Mouse (Mus musculus) lung, adult 2 months (tissue): ENCODE results near the gene Efna2. TPM values are rescaled to one million over a fixed set of nuclear protein-coding genes. Genes with fewer than 3 reads are reported as not detected.

Experiments used
- DNase-seq: peaks from one replicate; pipeline ENCODE4 v3.0.0; 2022
- H3K4me1 ChIP-seq: fragments of 200-500 bp; 2 replicates; pipeline ENCODE4 v1.6.1; 2011; ENCODE audit warnings: low read length; ENCODE audit not compliant: control insufficient read depth, insufficient read depth
- H3K4me3 ChIP-seq: fragments of 200-500 bp; replicated peaks from 2 replicates; pipeline ENCODE3; 2011; ENCODE audit warnings: low read depth, mild to moderate bottlenecking, control low read depth, low read length; ENCODE audit errors: extremely low read depth
- CTCF ChIP-seq: fragments of 200-500 bp; IDR thresholded peaks from 2 replicates; pipeline ENCODE4 v1.5.1; 2011; ENCODE audit warnings: mild to moderate bottlenecking, low read length, control low read depth; ENCODE audit not compliant: insufficient read depth
- POLR2A ChIP-seq: fragments of 200-500 bp; IDR thresholded peaks from 2 replicates; pipeline ENCODE4 v1.6.1; 2011; ENCODE audit warnings: low read depth, mild to moderate bottlenecking, control low read depth, low read length, borderline replicate concordance; ENCODE audit errors: extremely low read depth
- WGBS: fragments of 180-500 bp; shearing (Covaris S2); methylation state at CpG from one replicate; pipeline ENCODE4 v1.1.7; 2018; 5-methylcytosine and 5-hydroxymethylcytosine counted together
- polyA plus RNA-seq: library from polyadenylated mRNA; depleted of rRNA; stranded (reverse); fragments of >200 nt; gene quantifications from 2 replicates; pipeline ENCODE4 v1.2.3, GENCODE M21; 2012; rRNA removed

The Efna2 gene
- polyA plus RNA-seq, 1 experiment = 3.6 TPM

GRCm38 (mm10) chr10:80226071-80226415, 46.8 kb downstream of the Efna2 start:
- DNase-seq = no peak
- TF ChIP-seq CTCF (no peak), POLR2A (peak; percentile 76; the same call in 1 of the 2 replicates)
- Histone ChIP-seq H3K4me3 (peak overlapping the region; percentile 54), H3K4me1 (peaks cover 12% of the 10 kb centered on the region)
- under 1% methylated on average over 14 of the region's 14 CpGs for WGBS

DNA sequence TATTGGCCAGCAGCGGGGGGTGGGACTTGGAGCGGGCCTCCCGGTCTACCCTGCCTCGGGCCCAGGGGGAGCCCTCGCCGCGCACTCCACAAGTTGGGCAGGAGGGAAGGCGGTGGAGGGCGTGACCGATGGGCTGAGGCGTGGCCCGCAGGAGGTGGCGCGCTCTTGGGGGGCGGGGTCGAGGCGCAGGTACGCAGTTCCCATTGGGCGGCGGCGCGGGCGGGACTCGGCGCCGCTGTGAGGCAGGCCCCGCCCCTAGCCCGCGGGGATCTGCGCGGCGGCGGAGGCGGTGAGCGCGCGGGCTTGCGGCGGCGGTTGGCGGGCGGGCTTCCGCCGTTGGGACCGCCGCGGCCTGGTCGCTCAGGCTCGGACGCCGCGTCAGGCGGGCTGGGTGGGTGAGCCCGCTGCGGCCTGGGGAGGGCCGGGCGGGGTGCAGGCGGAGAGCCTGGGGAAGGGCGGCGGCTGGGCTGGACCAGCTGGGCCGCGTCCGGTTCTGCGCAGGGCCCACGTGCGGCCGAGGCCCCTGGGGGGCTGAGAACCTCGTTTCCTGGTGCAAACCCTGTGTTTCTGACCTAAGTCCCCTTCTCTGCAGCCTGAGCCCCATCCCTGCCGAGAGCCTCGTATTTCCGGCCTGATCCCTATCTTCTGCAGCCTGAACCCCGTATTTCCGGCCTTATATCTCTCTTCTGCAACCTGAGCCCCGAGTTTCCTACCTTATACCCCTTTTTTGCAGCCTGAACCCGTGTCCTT, 47.3 kb downstream of the Efna2 start, which contains the start of gene Mum1:
Gene Mum1, plus strand, starts transcription at position 19 of the 750 bp plus-strand sequence.
- DNase-seq = peak; percentile 98
- TF ChIP-seq POLR2A = 0 out of 2 replicates have a peak, but pooled peaks have one; percentile 2
- TF ChIP-seq CTCF = no peak
- Histone ChIP-seq H3K4me3 (peak within 1 kb of the TSS; percentile 84), H3K4me1 (peaks cover 12% of the 10 kb centered on the region)
- 0% methylated on average over 69 of the region's 75 CpGs for WGBS

DNA sequence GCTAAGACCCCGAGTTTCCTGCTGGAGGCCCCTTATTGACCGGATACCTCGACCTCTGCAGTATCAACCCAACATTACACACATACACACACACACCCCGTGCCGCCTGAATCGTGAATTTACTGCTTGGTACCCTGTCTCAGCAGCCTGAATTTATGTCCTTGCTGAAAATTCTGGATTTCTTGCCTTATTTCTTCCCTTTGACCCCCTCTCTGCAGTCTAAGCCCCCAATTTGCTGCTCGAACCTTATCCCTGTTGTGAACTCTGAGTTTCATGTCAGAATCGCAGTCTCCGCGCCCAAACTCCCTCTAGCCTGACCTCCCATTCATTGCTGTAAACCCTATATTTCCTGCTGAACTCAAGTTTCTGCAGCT, 47.9 kb downstream of the Efna2 start:
- TF ChIP-seq CTCF (no peak), POLR2A (no peak)
- WGBS = 6% methylated on average over 10 of the region's 10 CpGs
- peaks cover 12% of the 10 kb centered on the region for H3K4me1 ChIP-seq
- DNase-seq = no peak
- peak overlapping the region; percentile 84 for H3K4me3 ChIP-seq

- Histone ChIP-seq H3K4me1 (peaks cover 12% of the 10 kb centered on the region), H3K4me3 (no peak overlapping the region)
- WGBS = 46% methylated on average over 15 of the region's 15 CpGs
- TF ChIP-seq POLR2A = no peak
- no peak for TF ChIP-seq CTCF
- DNase-seq = no peak
These were observed 48.8 kb downstream of the Efna2 start for GRCm38 (mm10) chr10:80227877-80228775.

DNA sequence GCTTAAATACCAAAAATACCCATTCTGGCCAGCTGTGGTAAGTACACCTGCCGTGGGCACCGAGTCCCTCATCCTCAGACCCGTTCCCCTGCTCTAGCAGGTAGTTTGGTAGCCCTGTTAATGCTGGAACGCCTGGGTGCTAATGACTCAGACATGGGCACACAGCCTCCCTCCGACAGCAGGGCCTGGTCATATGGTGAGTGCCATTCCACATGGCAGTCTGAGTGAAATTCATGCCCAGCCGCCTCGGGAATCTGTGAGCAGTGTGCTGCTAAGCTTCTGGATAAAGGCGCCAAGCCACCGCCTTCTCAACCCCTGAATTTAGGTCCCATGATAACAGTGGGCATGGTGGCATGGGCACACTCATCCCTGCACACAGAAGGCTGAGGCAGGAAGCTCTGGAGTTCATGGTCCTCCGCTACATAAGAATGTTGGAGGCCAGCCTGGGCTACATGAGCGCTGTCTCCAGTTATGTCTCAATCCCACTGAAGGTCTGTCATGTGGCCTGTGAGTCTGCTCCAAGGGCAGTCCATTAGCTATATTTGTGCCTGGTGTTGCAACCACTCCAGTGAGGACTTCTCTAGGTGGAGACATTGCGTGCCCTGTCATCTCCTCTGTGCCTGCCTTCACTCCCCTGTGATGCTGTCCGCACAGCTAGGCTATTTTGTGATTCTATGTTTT, 57.0 kb downstream of the Efna2 start:
- 94% methylated on average over 13 of the region's 13 CpGs for WGBS
- no peaks in the 10 kb centered on the region for H3K4me1 ChIP-seq
- TF ChIP-seq POLR2A (no peak), CTCF (no peak)
- no peak overlapping the region for H3K4me3 ChIP-seq
- DNase-seq = no peak

DNA sequence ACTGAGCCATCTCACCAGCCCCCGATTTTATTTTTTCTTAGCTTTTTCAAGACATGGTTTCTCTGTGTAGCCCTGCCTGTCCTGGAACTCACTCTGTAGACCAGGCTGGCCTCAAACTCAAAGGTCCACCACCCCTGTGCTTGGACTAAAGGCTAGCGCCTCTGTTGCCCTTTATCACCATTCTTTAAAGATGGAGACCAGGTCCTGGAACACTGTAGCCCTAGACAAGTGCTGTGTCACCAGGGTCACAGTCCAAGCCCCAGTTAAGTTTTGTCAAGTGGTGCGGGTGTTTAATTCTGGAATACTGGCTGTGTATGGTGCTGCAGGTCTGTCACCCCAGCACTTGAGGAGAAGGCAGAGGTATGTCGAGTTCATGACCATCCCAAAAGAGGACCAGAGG, 57.7 kb downstream of the Efna2 start:
- no peak for TF ChIP-seq CTCF
- TF ChIP-seq POLR2A = no peak
- Histone ChIP-seq H3K4me3 (no peak overlapping the region), H3K4me1 (no peaks in the 10 kb centered on the region)
- 92% methylated on average over 4 of the region's 4 CpGs for WGBS
- DNase-seq = no peak

DNA sequence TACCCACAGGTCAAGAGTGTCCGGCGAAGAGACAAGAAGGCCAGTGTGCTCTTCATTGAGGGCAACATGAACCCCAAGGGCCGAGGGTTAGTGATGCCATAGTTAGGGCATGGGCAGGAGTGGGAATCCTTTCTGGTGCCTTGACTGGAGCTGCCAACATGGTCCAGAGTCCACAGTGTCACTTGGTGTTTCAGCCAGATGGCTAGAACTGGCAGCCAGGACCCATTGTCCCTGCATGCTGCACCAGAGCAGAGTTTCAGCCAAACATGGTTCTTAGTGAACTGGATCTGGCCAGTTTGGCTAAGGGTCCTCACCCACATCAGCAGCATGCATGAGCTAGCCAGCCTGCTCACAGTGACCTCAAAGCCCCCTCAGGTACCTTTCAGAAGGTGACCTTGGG, 59.0 kb downstream of the Efna2 start:
- H3K4me1 ChIP-seq = no peaks in the 10 kb centered on the region
- WGBS = 97% methylated on average over 3 of the region's 3 CpGs
- DNase-seq = no peak
- H3K4me3 ChIP-seq = no peak overlapping the region
- TF ChIP-seq POLR2A (no peak), CTCF (no peak)

Other genes with a start within 250 kb of the Efna2 start
- 33.5 and 35.5 TPM in 2 replicates for gene Wdr18, start 219.3 kb upstream of the Efna2 start, polyA plus RNA-seq
- gene Grin3b, start 208.8 kb upstream of the Efna2 start, polyA plus RNA-seq = 0.33 TPM in 1 of 2 replicates, not detected in the other
- gene Tmem259, start 195.2 kb upstream of the Efna2 start, polyA plus RNA-seq = 294 and 318 TPM in 2 replicates
- 387 and 395 TPM in 2 replicates for gene Cnn2, start 190.9 kb upstream of the Efna2 start, polyA plus RNA-seq
- gene Abca7, start 183.0 kb upstream of the Efna2 start, polyA plus RNA-seq = 31.4 and 38.2 TPM in 2 replicates
- gene Arhgap45, start 162.8 kb upstream of the Efna2 start, polyA plus RNA-seq = 102 and 103 TPM in 2 replicates
- 199 and 208 TPM in 2 replicates for gene Polr2e, start 139.7 kb upstream of the Efna2 start, polyA plus RNA-seq
- 581 and 623 TPM in 2 replicates for gene Gpx4, start 132.3 kb upstream of the Efna2 start, polyA plus RNA-seq
- 83.7 and 85.8 TPM in 2 replicates for gene Sbno2, start 73.9 kb upstream of the Efna2 start, polyA plus RNA-seq
- gene Stk11, start 63.7 kb upstream of the Efna2 start, polyA plus RNA-seq = 161 and 168 TPM in 2 replicates
- gene Atp5d, start 40.9 kb upstream of the Efna2 start, polyA plus RNA-seq = 709 and 1,054 TPM in 2 replicates
- 29.9 and 31.5 TPM in 2 replicates for gene Cbarp, start 38.6 kb upstream of the Efna2 start, polyA plus RNA-seq
- gene Midn, start 31.2 kb upstream of the Efna2 start, polyA plus RNA-seq = 110 and 150 TPM in 2 replicates
- gene Cirbp, start 13.5 kb upstream of the Efna2 start, polyA plus RNA-seq = 162 and 200 TPM in 2 replicates
- gene 1600002K03Rik, start 6.5 kb upstream of the Efna2 start, polyA plus RNA-seq = 11.2 and 14.0 TPM in 2 replicates
- 39.6 and 42.0 TPM in 2 replicates for gene Mum1, start 47.0 kb downstream of the Efna2 start, polyA plus RNA-seq
- 421 and 497 TPM in 2 replicates for gene Ndufs7, start 69.6 kb downstream of the Efna2 start, polyA plus RNA-seq
- gene Gamt, start 81.5 kb downstream of the Efna2 start, polyA plus RNA-seq = 26.4 and 29.7 TPM in 2 replicates
- 65.9 and 68.5 TPM in 2 replicates for gene Dazap1, start 82.0 kb downstream of the Efna2 start, polyA plus RNA-seq
- 1,318 and 1,397 TPM in 2 replicates for gene Rps15, start 113.0 kb downstream of the Efna2 start, polyA plus RNA-seq
- 3.8 and 4.1 TPM in 2 replicates for gene Apc2, start 116.5 kb downstream of the Efna2 start, polyA plus RNA-seq
- gene 2310011J03Rik, start 141.1 kb downstream of the Efna2 start, polyA plus RNA-seq = 58.4 and 62.4 TPM in 2 replicates
- 9.8 and 10.4 TPM in 2 replicates for gene Pcsk4, start 150.0 kb downstream of the Efna2 start, polyA plus RNA-seq
- 23.7 and 26.8 TPM in 2 replicates for gene Reep6, start 150.5 kb downstream of the Efna2 start, polyA plus RNA-seq
- gene Adamtsl5, start 168.9 kb downstream of the Efna2 start, polyA plus RNA-seq = 87.6 and 89.2 TPM in 2 replicates
- gene Plk5, start 177.0 kb downstream of the Efna2 start, polyA plus RNA-seq = 5.5 and 6.0 TPM in 2 replicates
- gene Mex3d, start 208.2 kb downstream of the Efna2 start, polyA plus RNA-seq = 37.5 and 48.3 TPM in 2 replicates
- 131 and 143 TPM in 2 replicates for gene Mbd3, start 220.1 kb downstream of the Efna2 start, polyA plus RNA-seq
- gene Uqcr11, start 227.3 kb downstream of the Efna2 start, polyA plus RNA-seq = 1,202 and 1,263 TPM in 2 replicates